In the genomic region with DNA sequence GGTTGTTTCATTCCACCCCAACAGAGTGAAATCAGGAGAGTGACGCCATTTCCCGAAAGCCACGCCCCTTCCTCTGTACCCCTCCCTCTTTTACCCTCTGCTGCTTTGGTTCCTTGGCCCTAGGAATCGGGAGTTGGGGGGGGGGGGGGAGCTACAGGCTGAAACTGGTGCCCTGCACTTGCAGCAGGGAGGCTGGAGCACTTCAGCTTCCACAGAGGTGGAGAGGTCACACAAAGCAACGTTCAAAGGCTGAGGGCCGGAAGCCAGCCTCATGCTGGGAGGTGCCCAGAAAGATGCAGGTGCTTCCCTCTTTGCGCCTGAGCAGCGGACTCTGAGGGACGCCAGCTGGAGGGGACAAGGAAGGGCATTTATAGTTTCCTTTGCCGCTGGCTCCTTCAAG, we compare ENCODE assay signal across 9 mouse cellular contexts.
A peak's percentile ranks its signal among the peaks of the same experiment; 100 is the strongest.
DNase-seq lines count a peak whose midpoint lies in the region; ATAC-seq lines count a peak whose summit lies in the region.
"Had no signal": no experiment of that assay in that cellular context is flagged by ENCODE, and none has a peak within 500 bp of the region (broad histone marks: within the 10 kb centered on the region; RNA-seq: fewer than 3 reads in every experiment).

No protein-coding gene starts in this region.

- no peaks in the 10 kb centered on the region for H3K36me3 ChIP-seq in midbrain, embryonic 12.5 days

- peak; percentile 62 for DNase-seq in CD4-positive, CD25-positive, alpha-beta regulatory T cell, adult 2 months (ENCODE audit: low read depth, low spot score)
- peak; percentile 57 for DNase-seq in embryo, embryonic 10.5 days (ENCODE audit: low spot score)
- DNase-seq in heart, postnatal 25 days (ENCODE audit: low spot score) = peak; percentile 21
- peak; percentile 40 to 41 for DNase-seq in kidney, postnatal 36 days
- DNase-seq in thymus, postnatal 10 days (ENCODE audit: low spot score in 2 of 2) = peak; percentile 65 to 73
- no peak for DNase-seq in right cerebral cortex, postnatal 25 days
- DNase-seq in urinary bladder, postnatal 4 days (ENCODE audit: low spot score in 2 of 2) = no peak

- H3K9ac ChIP-seq in midbrain, embryonic 12.5 days (replicated peaks) = no peak overlapping the region

- intact Hi-C loops in heart, postnatal 25 days (cut with DNase I) = no loop called here

- no peaks in the 10 kb centered on the region for H3K9me3 ChIP-seq in midbrain, embryonic 12.5 days

- ATAC-seq in midbrain, embryonic 12.5 days (ENCODE audit: low FRiP score, low read depth) = peak; percentile 23; the same call in 1 of the 2 replicates

- peak overlapping the region; percentile 42 for H3K4me2 ChIP-seq in midbrain, embryonic 12.5 days (replicated peaks)

- H3K27ac ChIP-seq in midbrain, embryonic 12.5 days (replicated peaks) = no peak overlapping the region

- peaks cover 13% of the 10 kb centered on the region; the same call in 1 of the 2 replicates for H3K4me1 ChIP-seq in midbrain, embryonic 12.5 days

- WGBS in midbrain, embryonic 12.5 days = 19% methylated on average over 10 of the region's 10 CpGs

- H3K27me3 ChIP-seq in midbrain, embryonic 12.5 days = no peaks in the 10 kb centered on the region

- 0 out of 2 replicates have a peak overlapping the region, but pooled peaks have one; percentile 19 for H3K4me3 ChIP-seq in midbrain, embryonic 12.5 days
- H3K4me3 ChIP-seq: myocyte had no signal

Comparison
In these comparisons a context has a peak if more than half of its experiments do, and no peak if none do; other contexts are left out.
1. DNase-seq: peak in CD4-positive, CD25-positive, alpha-beta regulatory T cell, adult 2 months (single experiment), embryo, embryonic 10.5 days (single experiment), heart, postnatal 25 days (single experiment), kidney, postnatal 36 days (2 of 2) and thymus, postnatal 10 days (2 of 2); none in right cerebral cortex, postnatal 25 days (single experiment) and urinary bladder, postnatal 4 days (0 of 2).